Mouse (Mus musculus) embryonic fibroblast, embryonic 13.5 days (primary cell): ENCODE measurements at regions not wholly inside any gene's neighbourhood (a gene's known extent, or its start where the extent isn't known, plus 50 kb on each side); places are given as distances from the start of the nearest gene placed in this dataset.

Experiments used
- CTCF ChIP-seq: IDR thresholded peaks from 2 replicates; pipeline ENCODE4 v1.5.1; 2011; ENCODE audit warnings: mild to moderate bottlenecking, control low read depth, low read length, moderate library complexity, borderline replicate concordance; ENCODE audit not compliant: insufficient read depth
- POLR2A ChIP-seq: IDR thresholded peaks from 2 replicates; pipeline ENCODE4 v1.6.1; 2011; ENCODE audit warnings: low read depth, mild to moderate bottlenecking, control low read depth, low read length, moderate library complexity

GRCm38 (mm10) chr10:38246821-38247220, 574.8 kb downstream of the Rfpl4b start:
- no peak for TF ChIP-seq CTCF
- no peak for TF ChIP-seq POLR2A
